Mouse (Mus musculus): ENCODE measurements around the gene Shisa7.
A peak's percentile ranks its signal among the peaks of the same experiment; 100 is the strongest.
"Not testable (repeated sequence)": the region's sequence is repeated elsewhere in the genome, so short reads cannot be mapped to it uniquely, and the experiment has no call there.

Gene Shisa7

GRCm38 (mm10) chr7:4795767-4796433, 48.6 kb downstream of the Shisa7 start:
- H3K4me3 ChIP-seq (replicated peaks; ENCODE audit: low read length), result no peak overlapping the region
- H3K9me3 ChIP-seq (ENCODE audit: low read length), result no peaks in the 10 kb centered on the region
- TF ChIP-seq NANOG (IDR thresholded peaks at IDR 0.05; ENCODE audit: borderline replicate concordance, low read length), result no peak
- TF ChIP-seq CTCF (conservative IDR thresholded peaks at IDR 0.05; ENCODE audit: low read length), result peak; percentile 43; the same call in 1 of the 2 replicates
- no peak for TF ChIP-seq POU5F1 (IDR thresholded peaks at IDR 0.05; ENCODE audit: borderline replicate concordance, low read length)
- no peaks in the 10 kb centered on the region for H3K27me3 ChIP-seq (ENCODE audit: insufficient read depth, low read length)
- H3K4me1 ChIP-seq (replicated peaks; ENCODE audit: low read depth, low read length), result peaks cover 39% of the 10 kb centered on the region
- H3K36me3 ChIP-seq (ENCODE audit: insufficient read depth, low read length), result peaks cover 56% of the 10 kb centered on the region

- Histone ChIP-seq H3K4me1 (replicated peaks; ENCODE audit: low read depth, low read length) (peaks cover 45% of the 10 kb centered on the region), H3K36me3 (ENCODE audit: insufficient read depth, low read length) (peaks cover 56% of the 10 kb centered on the region), H3K9me3 (ENCODE audit: low read length) (no peaks in the 10 kb centered on the region), H3K27me3 (ENCODE audit: insufficient read depth, low read length) (no peaks in the 10 kb centered on the region), H3K4me3 (replicated peaks; ENCODE audit: low read length) (peak overlapping the region; percentile 91)
- TF ChIP-seq NANOG (IDR thresholded peaks at IDR 0.05; ENCODE audit: borderline replicate concordance, low read length), result no peak
- no peak for TF ChIP-seq CTCF (conservative IDR thresholded peaks at IDR 0.05; ENCODE audit: low read length)
- TF ChIP-seq POU5F1 (IDR thresholded peaks at IDR 0.05; ENCODE audit: borderline replicate concordance, low read length), result no peak
Observed at GRCm38 (mm10) chr7:4794631-4795168, 49.8 kb downstream of the Shisa7 start.

GRCm38 (mm10) chr7:4793674-4794073, 50.8 kb downstream of the Shisa7 start:
- Histone ChIP-seq H3K9me3 (ENCODE audit: low read length) (no peaks in the 10 kb centered on the region), H3K4me1 (replicated peaks; ENCODE audit: low read depth, low read length) (peaks cover 47% of the 10 kb centered on the region)
- TF ChIP-seq NANOG (IDR thresholded peaks at IDR 0.05; ENCODE audit: borderline replicate concordance, low read length) (no peak), CTCF (conservative IDR thresholded peaks at IDR 0.05; ENCODE audit: low read length) (no peak), POU5F1 (IDR thresholded peaks at IDR 0.05; ENCODE audit: borderline replicate concordance, low read length) (no peak)

GRCm38 (mm10) chr7:4793248-4793647, 51.2 kb downstream of the Shisa7 start:
- not testable (repeated sequence) for H3K27me3 ChIP-seq (ENCODE audit: insufficient read depth, low read length); H3K9me3 ChIP-seq (ENCODE audit: low read length)
- Histone ChIP-seq H3K4me1 (replicated peaks; ENCODE audit: low read depth, low read length) (peaks cover 51% of the 10 kb centered on the region), H3K36me3 (ENCODE audit: insufficient read depth, low read length) (peaks cover 52% of the 10 kb centered on the region), H3K4me3 (replicated peaks; ENCODE audit: low read length) (peak overlapping the region; percentile 91)

More at GRCm38 (mm10) chr7:4793674-4794073, 50.8 kb downstream of the Shisa7 start:
- peaks cover 56% of the 10 kb centered on the region for H3K36me3 ChIP-seq (ENCODE audit: insufficient read depth, low read length)
- peak overlapping the region; percentile 91 for H3K4me3 ChIP-seq (replicated peaks; ENCODE audit: low read length)
- H3K27me3 ChIP-seq (ENCODE audit: insufficient read depth, low read length), result no peaks in the 10 kb centered on the region

GRCm38 (mm10) chr7:4792278-4793212, 52.0 kb downstream of the Shisa7 start, which contains the start of gene Rpl28:
Gene Rpl28, plus strand, starts transcription at chr7:4792874.
- H3K27me3 ChIP-seq (ENCODE audit: insufficient read depth, low read length), result no peaks in the 10 kb centered on the region
- no peak for TF ChIP-seq NANOG (IDR thresholded peaks at IDR 0.05; ENCODE audit: borderline replicate concordance, low read length)
- TF ChIP-seq CTCF (conservative IDR thresholded peaks at IDR 0.05; ENCODE audit: low read length), result no peak
- TF ChIP-seq POU5F1 (IDR thresholded peaks at IDR 0.05; ENCODE audit: borderline replicate concordance, low read length), result no peak

GRCm38 (mm10) chr7:4789436-4789935, 55.0 kb downstream of the Shisa7 start, which contains the start of gene Tmem238:
Gene Tmem238, minus strand, starts transcription at chr7:4789656.
- H3K27me3 ChIP-seq (ENCODE audit: insufficient read depth, low read length), result peaks cover 10% of the 10 kb centered on the region
- H3K9me3 ChIP-seq (ENCODE audit: low read length), result no peaks in the 10 kb centered on the region
- H3K36me3 ChIP-seq (ENCODE audit: insufficient read depth, low read length), result peaks cover 42% of the 10 kb centered on the region
- H3K4me1 ChIP-seq (replicated peaks; ENCODE audit: low read depth, low read length), result peaks cover 41% of the 10 kb centered on the region
- TF ChIP-seq NANOG (IDR thresholded peaks at IDR 0.05; ENCODE audit: borderline replicate concordance, low read length) (no peak), CTCF (conservative IDR thresholded peaks at IDR 0.05; ENCODE audit: low read length) (no peak), POU5F1 (IDR thresholded peaks at IDR 0.05; ENCODE audit: borderline replicate concordance, low read length) (no peak)
- H3K4me3 ChIP-seq (replicated peaks; ENCODE audit: low read length), result peak within 1 kb of the TSS; percentile 87

More at GRCm38 (mm10) chr7:4792278-4793212, 52.0 kb downstream of the Shisa7 start, which contains the start of gene Rpl28:
- Histone ChIP-seq H3K4me1 (replicated peaks; ENCODE audit: low read depth, low read length) (peaks cover 55% of the 10 kb centered on the region), H3K9me3 (ENCODE audit: low read length) (no peaks in the 10 kb centered on the region), H3K36me3 (ENCODE audit: insufficient read depth, low read length) (peaks cover 47% of the 10 kb centered on the region), H3K4me3 (replicated peaks; ENCODE audit: low read length) (peak within 1 kb of the TSS; percentile 91)

- H3K4me1 ChIP-seq (replicated peaks; ENCODE audit: low read depth, low read length), result peaks cover 41% of the 10 kb centered on the region
- no peak for TF ChIP-seq POU5F1 (IDR thresholded peaks at IDR 0.05; ENCODE audit: borderline replicate concordance, low read length)
- no peak for TF ChIP-seq NANOG (IDR thresholded peaks at IDR 0.05; ENCODE audit: borderline replicate concordance, low read length)
- TF ChIP-seq CTCF (conservative IDR thresholded peaks at IDR 0.05; ENCODE audit: low read length), result no peak
- H3K27me3 ChIP-seq (ENCODE audit: insufficient read depth, low read length), result peaks cover 17% of the 10 kb centered on the region
- H3K4me3 ChIP-seq (replicated peaks; ENCODE audit: low read length), result peak overlapping the region; percentile 87
- no peaks in the 10 kb centered on the region for H3K9me3 ChIP-seq (ENCODE audit: low read length)
- H3K36me3 ChIP-seq (ENCODE audit: insufficient read depth, low read length), result peaks cover 42% of the 10 kb centered on the region
Observed at GRCm38 (mm10) chr7:4788499-4789435, 55.7 kb downstream of the Shisa7 start.

All from E14TG2a.4 (cell line).